Mouse (Mus musculus) frontal cortex, adult (tissue): Measurements from ENCODE around the gene Mmp9.

Source experiments
- ATAC-seq: cut with Nextera tagmentation; 2 replicates; pipeline ENCODE4 v1.9.2; 2017; ENCODE audit warnings: mild to moderate bottlenecking, moderate library complexity, mixed read lengths; ENCODE audit not compliant: low TSS enrichment

Gene Mmp9

GRCm38 (mm10) chr2:164955725-164956124 lies 15.1 kb downstream of the Mmp9 start:
- ATAC-seq, result no peak

- ATAC-seq, result no peak
These were observed 15.6 kb downstream of the Mmp9 start for GRCm38 (mm10) chr2:164956195-164956594.

GRCm38 (mm10) chr2:164957548-164958315 lies 17.2 kb downstream of the Mmp9 start:
- ATAC-seq, result no peak

- ATAC-seq, result no peak
These were observed 20.3 kb downstream of the Mmp9 start, which contains the start of gene Slc12a5 for GRCm38 (mm10) chr2:164960716-164961441. Gene Slc12a5, plus strand, starts transcription at chr2:164960802.

GRCm38 (mm10) chr2:164961506-164962182 lies 21.1 kb downstream of the Mmp9 start:
- ATAC-seq, result peak; percentile 28

GRCm38 (mm10) chr2:164962183-164962580 lies 21.6 kb downstream of the Mmp9 start:
- 0 out of 2 replicates have a peak, but pooled peaks have one; percentile 4 for ATAC-seq

- ATAC-seq, result no peak
These were observed 23.8 kb downstream of the Mmp9 start for GRCm38 (mm10) chr2:164964242-164964894.

- ATAC-seq, result no peak
These were observed 24.4 kb downstream of the Mmp9 start for GRCm38 (mm10) chr2:164964981-164965380.

- ATAC-seq, result no peak
These were observed 25.8 kb downstream of the Mmp9 start for GRCm38 (mm10) chr2:164966381-164966780.

- ATAC-seq, result no peak
These were observed 26.6 kb downstream of the Mmp9 start for GRCm38 (mm10) chr2:164967193-164967592.

- ATAC-seq, result peak; percentile 53
These were observed 27.3 kb downstream of the Mmp9 start for GRCm38 (mm10) chr2:164967761-164968440.

GRCm38 (mm10) chr2:164968451-164968851 lies 27.9 kb downstream of the Mmp9 start:
- ATAC-seq, result peak; percentile 29; the same call in 1 of the 2 replicates

- ATAC-seq, result no peak
These were observed 28.8 kb downstream of the Mmp9 start for GRCm38 (mm10) chr2:164969348-164969781.

- ATAC-seq, result peak; percentile 24; the same call in 1 of the 2 replicates
These were observed 30.1 kb downstream of the Mmp9 start for GRCm38 (mm10) chr2:164970631-164971196.

GRCm38 (mm10) chr2:164972646-164973045 lies 32.1 kb downstream of the Mmp9 start:
- ATAC-seq, result no peak

- no peak for ATAC-seq
These were observed 35.0 kb downstream of the Mmp9 start for GRCm38 (mm10) chr2:164975611-164976010.

- ATAC-seq, result no peak
These were observed 39.2 kb downstream of the Mmp9 start for GRCm38 (mm10) chr2:164979749-164980148.

- no peak for ATAC-seq
These were observed 45.4 kb downstream of the Mmp9 start for GRCm38 (mm10) chr2:164985962-164986361.

GRCm38 (mm10) chr2:164986371-164987027 lies 45.9 kb downstream of the Mmp9 start:
- no peak for ATAC-seq

- ATAC-seq, result no peak
These were observed 48.2 kb downstream of the Mmp9 start for GRCm38 (mm10) chr2:164988777-164989176.
